Mouse (Mus musculus) thymus, postnatal 14 days (tissue): ENCODE results near the gene Taar7f.
"Not testable (repeated sequence)": the region's sequence is repeated elsewhere in the genome, so short reads cannot be mapped to it uniquely, and the experiment has no call there.

Source experiments
- DNase-seq: peaks from one replicate; pipeline ENCODE4 v3.0.0; 2021

Gene Taar7f

DNA sequence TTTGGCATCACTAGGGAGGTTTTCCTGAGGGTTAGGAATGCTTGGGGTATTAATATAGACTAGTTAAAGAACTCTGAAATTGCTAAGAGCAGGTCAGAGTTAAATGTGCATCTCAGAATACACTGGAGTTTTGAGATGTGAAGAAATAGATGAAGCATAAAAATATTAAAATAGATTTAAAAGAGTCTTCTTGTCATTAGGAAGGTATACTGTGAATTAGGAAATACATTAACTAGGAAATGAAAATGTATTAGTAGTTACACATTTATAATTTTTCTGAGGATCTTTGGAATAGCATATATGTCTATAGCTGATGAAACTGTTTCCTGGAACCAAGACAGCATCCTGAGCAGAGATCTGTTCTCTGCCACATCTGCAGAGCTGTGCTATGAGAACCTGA lies at the start of gene Taar7f:
TSS of gene Taar7f (plus strand) at position 301 of the 400 bp plus-strand sequence.
- no peak for DNase-seq

DNA sequence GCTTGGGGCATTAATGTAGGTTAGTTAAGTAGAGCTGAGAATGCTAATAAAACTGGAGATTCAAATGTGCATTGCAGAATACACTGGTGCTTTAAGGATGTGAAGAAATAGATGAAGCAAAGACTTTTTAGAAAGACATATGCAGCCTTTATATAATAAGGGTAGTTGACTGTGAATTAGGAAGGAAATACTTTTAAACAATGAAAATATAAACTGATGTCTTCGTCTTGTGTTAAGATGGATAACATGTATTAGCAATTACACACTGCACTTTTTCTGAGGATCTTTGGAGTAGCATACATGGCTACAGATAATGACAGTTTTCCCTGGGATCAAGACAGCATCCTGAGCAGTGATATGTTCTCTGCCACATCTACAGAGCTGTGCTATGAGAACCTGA lies 49.7 kb upstream of the Taar7f start, which contains the start of gene Taar7b:
TSS of gene Taar7b (plus strand) at position 301 of the 400 bp plus-strand sequence.
- DNase-seq, result no peak

DNA sequence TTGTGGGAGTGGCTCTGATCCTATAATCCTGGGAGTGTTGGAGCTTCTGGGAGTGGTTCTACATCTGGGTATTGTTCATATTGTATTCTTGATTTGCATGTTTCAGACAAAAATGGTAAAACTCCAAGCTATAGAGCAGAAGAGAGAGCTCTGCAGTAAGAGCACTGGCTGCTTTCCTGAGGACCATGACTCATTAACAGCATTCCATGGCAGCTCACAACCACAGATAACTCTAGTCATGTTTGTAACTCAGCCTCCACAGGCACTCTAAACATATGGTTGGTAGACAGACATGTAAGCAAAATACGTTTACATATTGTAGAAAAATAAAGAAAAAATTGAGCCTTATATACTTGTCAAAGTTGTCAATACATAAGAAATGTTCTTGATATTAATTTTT lies 42.9 kb upstream of the Taar7f start:
- DNase-seq, result no peak

DNA sequence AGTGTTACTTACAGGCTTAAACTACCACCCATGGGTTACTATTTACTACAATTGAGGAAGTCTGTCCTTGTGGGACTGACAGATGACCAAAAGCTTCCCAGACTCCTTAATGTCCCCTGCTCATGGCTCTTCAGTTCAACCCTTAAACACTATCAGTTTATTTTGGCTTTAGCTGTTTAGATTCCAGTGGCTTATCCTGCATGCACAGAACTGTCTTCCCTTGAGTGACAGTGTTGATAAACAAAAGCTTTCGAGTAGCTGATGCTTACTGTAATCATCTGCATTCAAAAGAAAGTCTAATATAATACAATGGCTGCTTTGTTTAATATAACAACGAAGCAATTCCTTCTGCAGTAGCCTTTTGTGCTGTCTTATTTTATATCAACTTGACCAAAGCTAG lies 42.3 kb upstream of the Taar7f start:
- DNase-seq, result no peak

DNA sequence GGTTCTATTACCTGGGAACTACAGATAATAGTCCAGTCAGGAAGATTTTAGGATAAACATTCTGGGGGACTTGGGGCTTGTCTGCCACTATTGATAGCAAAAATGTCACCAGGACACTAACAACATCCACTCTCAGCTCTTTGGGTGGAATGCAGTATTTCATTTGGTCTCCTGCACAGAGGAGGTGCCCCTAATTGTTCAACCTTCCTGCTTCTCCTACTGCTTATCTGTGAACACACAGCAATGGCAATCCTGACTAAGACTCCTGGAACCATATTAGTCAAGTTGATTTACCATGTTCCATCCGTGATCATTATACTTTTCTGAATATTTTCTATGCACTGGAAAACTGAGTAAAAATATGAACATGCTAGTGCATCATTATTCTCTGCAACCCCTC lies 41.2 kb upstream of the Taar7f start:
- no peak for DNase-seq

DNA sequence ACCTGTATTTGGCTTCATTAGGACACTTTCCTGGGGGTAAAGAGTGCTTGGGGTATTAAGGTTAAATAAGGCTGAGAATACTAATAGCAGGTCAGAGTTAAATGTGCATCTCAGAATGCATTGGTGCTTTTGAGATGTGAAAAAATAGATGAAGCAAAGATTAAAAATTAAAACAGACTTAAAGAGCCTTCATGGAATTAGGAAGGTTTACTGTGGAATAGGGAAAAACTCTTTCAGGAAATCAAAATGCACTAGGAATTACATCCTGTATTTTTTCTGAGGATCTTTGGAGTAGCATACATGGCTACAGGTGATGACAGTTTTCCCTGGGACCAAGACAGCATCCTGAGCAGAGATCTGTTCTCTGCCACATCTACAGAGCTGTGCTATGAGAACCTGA lies 22.4 kb upstream of the Taar7f start, which contains the start of gene Taar7d:
TSS of gene Taar7d (plus strand) at position 301 of the 400 bp plus-strand sequence.
- no peak for DNase-seq

DNA sequence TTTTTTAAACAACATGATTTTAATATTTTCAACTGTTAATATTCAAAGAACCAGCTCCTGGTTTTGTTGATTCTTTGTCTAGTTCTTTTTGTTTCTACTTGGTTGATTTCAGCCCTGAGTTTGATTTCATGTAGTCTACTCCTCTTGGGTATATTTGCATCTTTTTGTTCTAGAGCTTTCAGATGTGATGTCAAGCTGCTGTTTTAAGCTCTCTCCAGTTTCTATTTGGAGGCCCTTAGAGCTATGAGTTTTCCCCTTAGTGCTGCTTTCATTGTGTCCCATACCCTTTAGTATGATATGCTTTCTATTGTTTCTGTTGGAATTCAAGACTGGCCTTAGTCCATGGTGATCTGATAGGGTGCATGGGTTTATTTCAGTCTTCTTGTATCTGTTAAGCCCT lies 18.0 kb upstream of the Taar7f start:
- no peak for DNase-seq

DNA sequence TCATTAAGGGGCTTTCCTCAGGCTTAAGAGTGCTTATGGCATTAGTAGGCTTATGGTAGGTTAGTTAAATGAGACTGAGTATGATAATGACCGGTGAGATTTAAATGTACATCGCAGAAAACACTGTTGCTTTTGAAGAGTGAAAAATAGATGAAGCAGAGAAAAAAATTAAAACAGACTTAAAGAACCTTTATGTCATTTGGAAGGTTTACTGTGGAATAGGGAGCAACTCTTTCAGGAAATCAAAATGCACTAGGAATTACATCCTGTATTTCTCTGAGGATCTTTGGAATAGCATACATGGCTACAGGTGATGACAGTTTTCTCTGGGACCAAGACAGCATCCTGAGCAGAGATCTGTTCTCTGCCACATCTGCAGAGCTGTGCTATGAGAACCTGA lies 12.0 kb upstream of the Taar7f start, which contains the start of gene Taar7e:
TSS of gene Taar7e (plus strand) at position 301 of the 400 bp plus-strand sequence.
- no peak for DNase-seq

DNA sequence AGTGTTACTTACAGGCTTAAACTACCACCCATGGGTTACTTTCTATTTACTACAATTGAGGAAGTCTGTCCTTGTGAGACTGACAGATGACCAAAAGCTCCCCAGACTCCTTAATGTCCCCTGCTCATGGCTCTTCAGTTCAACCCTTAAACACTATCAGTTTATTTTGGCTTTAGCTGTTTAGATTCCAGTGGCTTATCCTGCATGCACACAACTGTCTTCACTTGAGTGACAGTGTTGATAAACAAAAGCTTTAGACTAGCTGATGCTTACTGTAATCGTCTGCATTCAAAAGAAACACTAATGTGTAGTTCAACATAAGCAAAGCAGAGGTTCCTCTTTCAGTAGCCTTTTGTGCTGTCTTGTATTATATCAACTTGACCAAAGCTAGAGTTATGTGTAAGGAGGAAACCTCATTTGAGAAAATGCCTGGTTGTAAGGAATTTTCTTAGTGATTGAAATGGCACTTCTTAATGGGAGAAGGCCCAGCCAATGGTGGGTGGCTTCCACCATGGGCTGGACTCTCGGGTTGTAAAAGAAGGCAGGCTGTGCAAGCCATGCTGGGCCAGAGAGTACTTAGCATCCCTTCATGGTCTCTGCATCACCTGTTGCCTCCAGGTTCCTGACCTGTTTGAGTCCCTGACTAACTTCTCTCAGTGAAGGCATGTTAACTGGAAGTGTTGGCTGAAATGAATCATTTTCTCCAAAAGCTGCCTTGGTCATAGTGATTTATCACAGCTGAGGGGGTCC lies 9.0 kb upstream of the Taar7f start:
- DNase-seq, result no peak

DNA sequence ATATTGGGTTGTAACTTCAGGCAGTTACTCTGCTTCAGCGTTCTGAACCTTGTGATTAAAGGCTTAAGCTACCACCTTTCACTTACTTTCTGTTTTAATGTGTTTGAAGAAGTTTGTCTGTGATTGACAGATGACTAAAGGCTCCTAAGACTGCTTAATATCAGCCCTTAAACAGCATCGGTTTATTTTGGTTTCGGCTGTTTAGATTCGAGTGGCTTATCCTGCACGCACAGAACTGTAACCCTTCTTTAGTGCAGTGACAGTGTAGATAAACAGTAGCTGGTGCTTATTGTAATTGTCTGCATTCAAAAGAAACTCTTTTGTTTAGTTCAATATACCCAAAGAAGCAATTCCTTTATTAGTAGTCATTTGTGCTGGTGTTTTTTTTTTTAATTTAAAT lies 2.7 kb downstream of the Taar7f start:
- DNase-seq, result no peak

DNA sequence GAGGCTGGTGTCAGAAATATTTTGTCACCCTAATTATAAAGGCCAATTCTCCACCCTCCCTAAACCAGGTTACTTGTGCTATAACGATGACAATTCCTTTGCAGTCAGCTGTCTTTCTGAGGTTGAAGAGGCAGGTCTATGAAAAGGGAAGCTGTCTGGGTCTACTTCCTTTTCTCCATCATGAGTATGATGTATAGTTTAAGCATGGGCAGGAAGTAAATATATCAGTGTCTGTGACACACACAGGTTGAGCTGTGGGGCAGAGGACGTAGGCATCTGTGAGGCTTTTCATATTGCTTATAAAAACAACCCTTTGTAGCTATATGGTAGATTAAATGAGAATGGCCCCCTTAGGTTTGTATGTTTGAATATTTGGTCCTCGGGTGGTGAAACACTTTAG lies 9.7 kb downstream of the Taar7f start:
- no peak for DNase-seq

DNA sequence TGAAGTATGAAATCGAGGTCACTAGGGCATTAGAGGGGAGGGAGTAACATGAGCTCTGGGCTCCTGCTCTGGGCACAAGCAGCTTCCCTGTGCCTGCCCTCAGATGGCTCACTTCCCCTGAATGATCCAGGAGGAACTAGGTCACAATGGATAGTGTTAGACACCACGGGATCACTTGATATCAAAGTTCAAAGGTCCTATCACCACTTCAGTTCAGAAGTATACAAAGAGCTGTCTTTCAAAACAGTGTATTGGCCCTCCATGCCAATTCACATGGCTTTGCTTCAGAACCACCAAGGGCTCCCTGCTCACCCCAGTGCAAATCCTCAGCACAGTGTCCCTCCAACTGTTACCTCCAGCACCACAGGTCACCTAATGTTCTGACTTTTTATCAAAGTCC lies 25.4 kb downstream of the Taar7f start:
- not testable (repeated sequence) for DNase-seq

DNA sequence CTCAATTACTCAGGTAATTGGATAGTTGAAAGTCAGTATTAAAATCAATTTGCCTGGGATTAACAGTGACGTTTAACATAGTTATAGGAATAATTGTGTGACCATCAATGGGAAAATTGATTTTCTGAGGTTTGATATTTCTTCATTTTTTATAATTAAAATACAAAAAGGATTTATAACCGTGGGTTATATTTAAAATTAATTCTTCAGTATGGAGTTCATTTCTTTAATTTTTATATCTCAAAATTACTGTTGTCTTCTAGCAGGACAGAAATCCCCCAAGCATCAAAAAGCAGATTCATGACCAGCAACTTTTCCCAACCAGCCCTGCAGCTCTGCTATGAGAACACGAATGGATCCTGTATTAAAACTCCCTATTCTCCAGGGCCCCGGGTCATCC lies 26.9 kb downstream of the Taar7f start, which contains the start of gene Taar8a:
TSS of gene Taar8a (plus strand) at position 301 of the 400 bp plus-strand sequence.
- DNase-seq, result not testable (repeated sequence)

DNA sequence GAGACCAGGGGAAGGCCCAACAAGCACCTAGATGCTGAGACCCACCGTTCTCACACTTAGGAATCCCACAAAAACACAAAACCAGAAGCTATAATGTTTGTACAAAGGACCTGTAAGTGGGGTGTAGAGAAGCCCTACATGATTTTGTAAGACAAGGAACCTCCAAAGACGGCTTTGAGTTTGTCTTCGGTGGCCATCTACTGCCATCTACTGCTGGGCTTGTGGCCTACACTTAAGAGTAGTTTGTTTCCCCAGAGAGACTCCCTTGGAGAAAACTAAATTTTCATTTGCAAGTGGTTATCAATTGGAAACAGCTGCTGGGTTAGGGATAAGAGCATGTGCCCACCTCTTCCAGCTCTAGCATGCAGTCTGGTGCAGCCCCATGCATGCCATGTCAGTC lies 30.9 kb downstream of the Taar7f start:
- peak; percentile 23 for DNase-seq

DNA sequence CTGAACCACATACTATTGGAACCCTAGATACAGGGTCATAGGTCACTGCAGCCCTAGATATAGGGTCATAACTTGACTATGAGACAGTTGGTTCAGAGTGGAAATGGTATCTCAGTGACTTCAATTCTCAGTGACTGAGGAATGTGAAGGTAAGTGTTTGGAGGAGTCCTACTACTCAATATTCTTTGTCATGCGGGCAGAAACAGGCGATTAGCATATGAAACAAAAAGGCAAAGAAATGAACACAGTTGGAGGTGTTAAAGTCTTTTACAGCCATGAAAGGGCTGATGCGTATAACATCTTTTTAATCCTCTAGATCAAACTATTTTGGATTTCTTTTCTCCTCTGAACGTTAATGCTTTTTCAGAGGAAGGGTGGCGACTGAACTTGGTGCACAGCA lies 36.6 kb downstream of the Taar7f start:
- DNase-seq, result no peak

DNA sequence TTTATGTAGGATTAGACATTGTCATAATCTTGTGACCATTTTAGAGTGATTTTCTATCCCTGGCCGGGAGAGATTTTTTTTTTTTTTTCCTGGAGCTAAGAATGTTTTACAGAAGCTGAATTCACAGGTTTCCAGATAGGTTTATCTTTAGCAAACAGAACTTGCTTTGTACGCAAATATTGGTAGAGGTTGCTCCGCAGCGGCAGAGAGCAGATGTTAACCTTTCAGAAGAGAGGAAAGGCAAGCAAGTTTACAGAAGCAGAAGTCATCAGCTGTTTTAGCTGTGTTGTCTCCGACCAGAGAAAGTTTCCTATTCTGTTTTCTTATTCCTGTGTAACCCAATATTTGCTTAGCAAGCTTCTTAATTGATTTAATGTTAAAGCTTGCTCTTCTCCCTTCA lies 37.2 kb downstream of the Taar7f start:
- DNase-seq, result no peak

DNA sequence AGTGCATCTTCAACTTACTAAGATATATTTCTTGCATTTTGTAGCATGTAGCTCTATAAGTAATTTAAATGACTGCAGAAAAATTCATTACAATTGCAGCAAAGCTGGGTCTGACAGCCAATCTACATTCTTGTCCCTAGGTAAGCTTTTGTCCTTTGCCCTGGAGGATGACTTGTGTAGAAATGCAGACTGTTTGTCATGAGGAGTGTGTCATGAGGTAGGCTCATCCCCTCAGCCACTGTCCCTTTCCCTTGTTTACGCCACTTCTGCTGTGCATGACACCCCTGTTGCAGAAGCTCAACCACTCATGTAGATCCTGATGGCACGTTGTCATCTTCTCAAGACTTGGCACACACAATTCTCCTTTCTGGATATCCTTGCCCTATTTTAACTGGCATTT lies 37.9 kb downstream of the Taar7f start:
- DNase-seq, result no peak

DNA sequence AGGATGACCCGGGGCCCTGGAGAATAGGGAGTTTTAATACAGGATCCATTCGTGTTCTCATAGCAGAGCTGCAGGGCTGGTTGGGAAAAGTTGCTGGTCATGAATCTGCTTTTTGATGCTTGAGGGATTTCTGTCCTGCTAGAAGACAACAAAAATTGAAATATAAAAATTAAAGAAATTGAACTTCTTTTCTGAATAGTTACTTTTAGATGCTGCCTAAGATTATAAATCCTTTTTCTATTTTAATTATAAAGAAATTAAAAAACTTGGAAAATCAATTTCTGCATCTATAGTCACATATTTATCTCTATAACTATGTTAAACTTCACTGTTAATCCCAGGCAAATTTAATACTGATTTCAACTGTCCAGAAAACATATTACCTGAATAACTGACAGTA lies 42.9 kb downstream of the Taar7f start, which contains the start of gene Taar8b:
TSS of gene Taar8b (minus strand) at position 101 of the 400 bp plus-strand sequence.
- no peak for DNase-seq

DNA sequence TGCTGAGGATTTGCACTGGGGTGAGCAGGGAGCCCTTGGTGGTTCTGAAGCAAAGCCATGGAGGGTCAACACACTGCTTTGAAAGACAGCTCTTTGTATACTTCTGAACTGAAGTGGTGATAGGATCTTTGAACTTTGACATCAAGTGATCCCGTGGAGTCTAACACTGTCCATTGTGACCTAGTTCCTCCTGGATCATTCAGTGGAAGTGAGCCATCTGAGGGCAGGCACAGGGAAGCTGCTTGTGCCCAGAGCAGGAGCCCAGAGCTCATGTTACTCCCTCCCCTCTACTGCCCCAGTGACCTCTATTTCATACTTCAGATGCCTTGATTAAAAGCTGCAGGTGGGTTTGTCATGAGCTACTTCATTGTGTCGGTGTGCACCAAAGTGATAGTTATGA lies 47.7 kb downstream of the Taar7f start:
- not testable (repeated sequence) for DNase-seq
